Mouse (Mus musculus) ES-Bruce4 (cell line): ENCODE results near the gene Vps8.

Source experiments
- CTCF ChIP-seq: IDR thresholded peaks from one replicate; pipeline ENCODE4 v1.8.1; 2011; ENCODE audit warnings: low read depth, low read length
- POLR2A ChIP-seq: IDR thresholded peaks from one replicate; pipeline ENCODE4 v1.8.1; 2011; ENCODE audit warnings: low read length; ENCODE audit not compliant: insufficient read depth

- TF ChIP-seq POLR2A (no peak), CTCF (no peak)
Observed at GRCm38 (mm10) chr16:21483803-21484202, 60.9 kb downstream of the Vps8 start.
